Mouse (Mus musculus) bone marrow, adult 2 months (tissue): ENCODE data around the gene Pkd1.

Experiments used
- CTCF ChIP-seq: fragments of 200-500 bp; IDR thresholded peaks from 2 replicates; pipeline ENCODE4 v1.5.1; 2011; ENCODE audit warnings: low read length, control low read depth; ENCODE audit not compliant: control insufficient read depth, insufficient read depth
- POLR2A ChIP-seq: fragments of 200-500 bp; IDR thresholded peaks from 2 replicates; pipeline ENCODE4 v1.6.1; 2011; ENCODE audit warnings: low read depth, mild to moderate bottlenecking, control low read depth, low read length, borderline replicate concordance; ENCODE audit not compliant: control insufficient read depth

DNA sequence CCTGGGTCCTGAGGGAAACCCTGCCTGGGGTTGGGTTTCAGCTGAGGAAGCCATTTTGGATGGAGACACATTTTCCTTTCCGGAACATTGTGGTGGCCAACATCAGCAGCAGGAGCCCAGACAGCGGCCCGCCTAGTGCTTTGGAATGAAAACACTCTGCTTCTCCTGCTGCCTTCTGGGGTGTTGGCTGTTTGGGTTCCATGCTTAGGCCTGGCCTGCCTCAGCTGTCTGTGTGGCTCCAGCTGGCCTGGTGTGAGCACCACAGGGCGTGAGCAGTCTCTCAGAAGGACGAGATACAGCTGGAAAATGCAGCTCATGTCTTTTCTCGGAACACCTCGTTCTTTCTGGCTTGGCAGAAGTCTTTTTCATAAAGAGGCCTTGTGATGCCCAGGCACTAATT, 7.5 kb downstream of the Pkd1 start:
- TF ChIP-seq CTCF, result no peak
- no peak for TF ChIP-seq POLR2A
